Mouse (Mus musculus): ENCODE results near the gene Ap3b2. TPM values are rescaled to one million over a fixed set of nuclear protein-coding genes. Genes with fewer than 3 reads are reported as not detected.

The Ap3b2 gene
- polyA plus RNA-seq, 1 experiment: not detected

GRCm38 (mm10) chr7:81523663-81524017, 29.9 kb upstream of the Ap3b2 start:
- peak overlapping the region; percentile 82 for H3K4me3 ChIP-seq (replicated peaks)
- TF ChIP-seq TAL1 (IDR thresholded peaks at IDR 0.05; ENCODE audit: low read length) (no peak), GATA1 (IDR thresholded peaks at IDR 0.05; ENCODE audit: low read length) (no peak)

GRCm38 (mm10) chr7:81523008-81523662, 29.4 kb upstream of the Ap3b2 start:
- Histone ChIP-seq H3K4me3 (replicated peaks) (peak overlapping the region; percentile 82), H3K4me1 (ENCODE audit: control insufficient read depth) (peaks cover 23% of the 10 kb centered on the region), H3K27me3 (ENCODE audit: control insufficient read depth) (peaks cover 6% of the 10 kb centered on the region; the same call in 1 of the 2 replicates), H3K9me3 (ENCODE audit: control insufficient read depth, low read length) (no peaks in the 10 kb centered on the region), H3K36me3 (ENCODE audit: control insufficient read depth) (peaks cover 23% of the 10 kb centered on the region)
- TF ChIP-seq GATA1 (IDR thresholded peaks at IDR 0.05; ENCODE audit: low read length) (no peak), TAL1 (IDR thresholded peaks at IDR 0.05; ENCODE audit: low read length) (no peak)

More at GRCm38 (mm10) chr7:81523663-81524017, 29.9 kb upstream of the Ap3b2 start:
- no peaks in the 10 kb centered on the region for H3K9me3 ChIP-seq (ENCODE audit: control insufficient read depth, low read length)
- peaks cover 23% of the 10 kb centered on the region for H3K4me1 ChIP-seq (ENCODE audit: control insufficient read depth)
- H3K36me3 ChIP-seq (ENCODE audit: control insufficient read depth): peaks cover 28% of the 10 kb centered on the region
- peaks cover 6% of the 10 kb centered on the region; the same call in 1 of the 2 replicates for H3K27me3 ChIP-seq (ENCODE audit: control insufficient read depth)

- peaks cover 14% of the 10 kb centered on the region for H3K27me3 ChIP-seq (ENCODE audit: control insufficient read depth)
- H3K36me3 ChIP-seq (ENCODE audit: control insufficient read depth): no peaks in the 10 kb centered on the region
- no peaks in the 10 kb centered on the region for H3K9me3 ChIP-seq (ENCODE audit: control insufficient read depth, low read length)
- H3K4me1 ChIP-seq (ENCODE audit: control insufficient read depth): no peaks in the 10 kb centered on the region
- no peak for TF ChIP-seq GATA1 (IDR thresholded peaks at IDR 0.05; ENCODE audit: low read length)
- no peak overlapping the region for H3K4me3 ChIP-seq (replicated peaks)
These were observed 22.7 kb upstream of the Ap3b2 start for GRCm38 (mm10) chr7:81516154-81517030.

GRCm38 (mm10) chr7:81514906-81515590, 21.3 kb upstream of the Ap3b2 start:
- no peaks in the 10 kb centered on the region for H3K36me3 ChIP-seq (ENCODE audit: control insufficient read depth)
- no peak overlapping the region for H3K4me3 ChIP-seq (replicated peaks)
- H3K4me1 ChIP-seq (ENCODE audit: control insufficient read depth): no peaks in the 10 kb centered on the region
- H3K9me3 ChIP-seq (ENCODE audit: control insufficient read depth, low read length): no peaks in the 10 kb centered on the region
- TF ChIP-seq TAL1 (IDR thresholded peaks at IDR 0.05; ENCODE audit: low read length): no peak
- no peak for TF ChIP-seq GATA1 (IDR thresholded peaks at IDR 0.05; ENCODE audit: low read length)
- H3K27me3 ChIP-seq (ENCODE audit: control insufficient read depth): peaks cover 11% of the 10 kb centered on the region

GRCm38 (mm10) chr7:81501050-81501449, 7.3 kb upstream of the Ap3b2 start:
- H3K4me1 ChIP-seq (ENCODE audit: control insufficient read depth): no peaks in the 10 kb centered on the region
- H3K36me3 ChIP-seq (ENCODE audit: control insufficient read depth): no peaks in the 10 kb centered on the region
- no peaks in the 10 kb centered on the region for H3K9me3 ChIP-seq (ENCODE audit: control insufficient read depth, low read length)
- 0 out of 2 replicates have a peak, but pooled peaks cover 2% of the 10 kb centered on the region for H3K27me3 ChIP-seq (ENCODE audit: control insufficient read depth)
- H3K4me3 ChIP-seq (replicated peaks): no peak overlapping the region
- TF ChIP-seq GATA1 (IDR thresholded peaks at IDR 0.05; ENCODE audit: low read length) (no peak), TAL1 (IDR thresholded peaks at IDR 0.05; ENCODE audit: low read length) (no peak)

GRCm38 (mm10) chr7:81498181-81498580, 4.5 kb upstream of the Ap3b2 start, which contains the start of gene BC048679:
Gene BC048679 (minus strand): TSS chr7:81498281.
- TF ChIP-seq GATA1 (IDR thresholded peaks at IDR 0.05; ENCODE audit: low read length) (no peak), TAL1 (IDR thresholded peaks at IDR 0.05; ENCODE audit: low read length) (no peak)
- Histone ChIP-seq H3K27me3 (ENCODE audit: control insufficient read depth) (peaks cover 25% of the 10 kb centered on the region), H3K36me3 (ENCODE audit: control insufficient read depth) (no peaks in the 10 kb centered on the region), H3K4me1 (ENCODE audit: control insufficient read depth) (no peaks in the 10 kb centered on the region), H3K9me3 (ENCODE audit: control insufficient read depth, low read length) (no peaks in the 10 kb centered on the region), H3K4me3 (replicated peaks) (no peak within 1 kb of the TSS)

- no peaks in the 10 kb centered on the region for H3K4me1 ChIP-seq (ENCODE audit: control insufficient read depth)
- no peaks in the 10 kb centered on the region for H3K36me3 ChIP-seq (ENCODE audit: control insufficient read depth)
- no peaks in the 10 kb centered on the region for H3K9me3 ChIP-seq (ENCODE audit: control insufficient read depth, low read length)
- H3K27me3 ChIP-seq (ENCODE audit: control insufficient read depth): peaks cover 34% of the 10 kb centered on the region
- no peak overlapping the region for H3K4me3 ChIP-seq (replicated peaks)
- TF ChIP-seq TAL1 (IDR thresholded peaks at IDR 0.05; ENCODE audit: low read length) (no peak), GATA1 (IDR thresholded peaks at IDR 0.05; ENCODE audit: low read length) (no peak)
These were observed 3.4 kb upstream of the Ap3b2 start for GRCm38 (mm10) chr7:81497171-81497570.

GRCm38 (mm10) chr7:81492628-81493027, 1.1 kb downstream of the Ap3b2 start:
- H3K27me3 ChIP-seq (ENCODE audit: control insufficient read depth): peaks cover 32% of the 10 kb centered on the region

GRCm38 (mm10) chr7:81489649-81490048, 4.1 kb downstream of the Ap3b2 start:
- H3K9me3 ChIP-seq (ENCODE audit: control insufficient read depth, low read length): no peaks in the 10 kb centered on the region
- H3K27me3 ChIP-seq (ENCODE audit: control insufficient read depth): peaks cover 22% of the 10 kb centered on the region
- no peaks in the 10 kb centered on the region for H3K4me1 ChIP-seq (ENCODE audit: control insufficient read depth)
- H3K36me3 ChIP-seq (ENCODE audit: control insufficient read depth): no peaks in the 10 kb centered on the region
- no peak overlapping the region for H3K4me3 ChIP-seq (replicated peaks)
- TF ChIP-seq GATA1 (IDR thresholded peaks at IDR 0.05; ENCODE audit: low read length) (no peak), TAL1 (IDR thresholded peaks at IDR 0.05; ENCODE audit: low read length) (no peak)

More at GRCm38 (mm10) chr7:81492628-81493027, 1.1 kb downstream of the Ap3b2 start:
- Histone ChIP-seq H3K4me3 (replicated peaks) (no peak overlapping the region), H3K36me3 (ENCODE audit: control insufficient read depth) (no peaks in the 10 kb centered on the region), H3K4me1 (ENCODE audit: control insufficient read depth) (no peaks in the 10 kb centered on the region), H3K9me3 (ENCODE audit: control insufficient read depth, low read length) (no peaks in the 10 kb centered on the region)
- TF ChIP-seq TAL1 (IDR thresholded peaks at IDR 0.05; ENCODE audit: low read length): no peak
- TF ChIP-seq GATA1 (IDR thresholded peaks at IDR 0.05; ENCODE audit: low read length): no peak
